Mouse (Mus musculus) megakaryocyte, embryonic 14.5 days (primary cell): ENCODE measurements at regions not wholly inside any gene's neighbourhood (a gene's known extent, or its start where the extent isn't known, plus 50 kb on each side); places are given as distances from the start of the nearest gene placed in this dataset.

ENCODE experiments used
- FLI1 ChIP-seq: IDR thresholded peaks from 2 replicates; pipeline ENCODE4 v1.6.1; 2012; ENCODE audit warnings: low read length, inconsistent platforms, mixed read lengths
- GATA1 ChIP-seq: IDR thresholded peaks from 3 replicates; pipeline ENCODE4 v1.6.1; 2012; ENCODE audit warnings: mixed read lengths, low read length, inconsistent platforms, borderline replicate concordance

GRCm38 (mm10) chr2:50704297-50704696 lies 407.7 kb upstream of the Mmadhc start:
- TF ChIP-seq GATA1 (no peak), FLI1 (no peak)
